Mouse (Mus musculus) lung, postnatal 0 days (tissue): Measurements from ENCODE around the gene Col6a6. TPM values are rescaled to one million over a fixed set of nuclear protein-coding genes. Genes with fewer than 3 reads are reported as not detected.

Experiments
- ATAC-seq: fragments of 200-750 bp; cut with Nextera tagmentation; 2 replicates; pipeline ENCODE4 v1.8.0; 2017; ENCODE audit warnings: moderate library complexity
- DNase-seq: peaks from one replicate; pipeline ENCODE4 v3.0.0-alpha.2; 2016; ENCODE audit warnings: low spot score
- H3K27ac ChIP-seq: fragments of 300-500 bp; sonication (generic); 2 replicates; pipeline ENCODE4 v1.5.1; 2014; ENCODE audit warnings: antibody characterized with exemption, mild to moderate bottlenecking, low read length, mixed read lengths
- H3K27me3 ChIP-seq: fragments of 300-500 bp; sonication (generic); replicated peaks from 2 replicates; pipeline ENCODE4 v1.6.1; 2014; ENCODE audit warnings: low read length, mixed read lengths; ENCODE audit not compliant: insufficient read depth
- H3K36me3 ChIP-seq: fragments of 300-500 bp; sonication (generic); 2 replicates; pipeline ENCODE4 v1.6.1; 2014; ENCODE audit warnings: low read length, mixed read lengths; ENCODE audit not compliant: insufficient read depth
- H3K4me1 ChIP-seq: fragments of 300-500 bp; sonication (generic); 2 replicates; pipeline ENCODE4 v1.6.1; 2014; ENCODE audit warnings: antibody characterized with exemption, low read depth, low read length, mixed read lengths; ENCODE audit not compliant: insufficient read depth
- H3K4me2 ChIP-seq: fragments of 300-500 bp; sonication (generic); replicated peaks from 2 replicates; pipeline ENCODE4 v1.6.1; 2014; ENCODE audit warnings: low read depth, mild to moderate bottlenecking, low read length, moderate library complexity, mixed read lengths
- H3K4me3 ChIP-seq: fragments of 300-500 bp; sonication (generic); 2 replicates; pipeline ENCODE4 v1.5.1; 2014; ENCODE audit warnings: low read depth, low read length
- H3K9ac ChIP-seq: fragments of 300-500 bp; sonication (generic); replicated peaks from 2 replicates; pipeline ENCODE4 v1.6.1; 2014; ENCODE audit warnings: low read depth, mild to moderate bottlenecking
- H3K9me3 ChIP-seq: fragments of 300-500 bp; sonication (generic); 2 replicates; pipeline ENCODE4 v1.6.1; 2016; ENCODE audit warnings: low read length, mixed read lengths
- CTCF ChIP-seq: IDR thresholded peaks from 2 replicates; pipeline ENCODE4 v1.5.1; 2016; ENCODE audit warnings: antibody characterized with exemption, mild to moderate bottlenecking
- EP300 ChIP-seq: IDR thresholded peaks from 2 replicates; pipeline ENCODE4 v1.6.1; 2016; ENCODE audit warnings: antibody characterized with exemption, mild to moderate bottlenecking, control low read depth
- WGBS: fragments of 180-500 bp; shearing (Covaris S2); extraction: QIAGEN DNeasy Blood & Tissue Kit; methylation state at CpG from one replicate; pipeline ENCODE4 v1.1.7; 2014; 5-methylcytosine and 5-hydroxymethylcytosine counted together
- polyA plus RNA-seq: library from polyadenylated mRNA; unstranded; fragments of >200 nt; fragmentation: Nextera tagmentation; extraction: Ambion mirVana; gene quantifications from 2 replicates; pipeline ENCODE4 v1.2.1, GENCODE M21; 2015

Col6a6 gene
- polyA plus RNA-seq, 1 experiment from 2014 or later: 0.07 TPM

DNA sequence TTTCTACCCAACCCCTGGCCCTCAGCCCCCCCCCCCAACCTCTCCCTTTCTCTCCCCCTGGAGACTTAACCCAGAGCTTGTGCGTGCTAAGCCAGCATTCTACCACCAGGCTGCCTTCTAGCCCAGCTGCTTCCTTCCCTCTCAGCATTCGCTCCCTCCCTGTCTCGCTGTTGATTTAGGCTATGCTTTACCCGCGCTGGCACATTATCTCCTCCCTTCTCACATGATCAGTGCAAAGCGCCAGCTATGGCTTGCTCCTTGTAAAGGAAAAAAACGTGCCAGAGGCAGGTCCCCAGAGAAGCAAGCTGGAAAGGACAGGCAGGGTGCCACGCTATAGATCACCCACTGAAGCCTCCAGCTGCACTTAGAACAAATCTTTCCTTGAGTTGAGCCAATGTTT lies 90.5 kb downstream of the Col6a6 start:
- H3K4me3 ChIP-seq: no peak overlapping the region
- WGBS: 27% methylated on average over 8 of the region's 8 CpGs
- H3K4me1 ChIP-seq: no peaks in the 10 kb centered on the region
- no peak overlapping the region for H3K27ac ChIP-seq
- H3K4me2 ChIP-seq: no peak overlapping the region
- no peaks in the 10 kb centered on the region for H3K36me3 ChIP-seq
- DNase-seq (peak; percentile 57), ATAC-seq (peak; percentile 48; the same call in 1 of the 2 replicates)
- no peak overlapping the region for H3K9ac ChIP-seq
- no peaks in the 10 kb centered on the region for H3K27me3 ChIP-seq
- H3K9me3 ChIP-seq: no peaks in the 10 kb centered on the region
- TF ChIP-seq CTCF (peak; percentile 56), EP300 (no peak)

DNA sequence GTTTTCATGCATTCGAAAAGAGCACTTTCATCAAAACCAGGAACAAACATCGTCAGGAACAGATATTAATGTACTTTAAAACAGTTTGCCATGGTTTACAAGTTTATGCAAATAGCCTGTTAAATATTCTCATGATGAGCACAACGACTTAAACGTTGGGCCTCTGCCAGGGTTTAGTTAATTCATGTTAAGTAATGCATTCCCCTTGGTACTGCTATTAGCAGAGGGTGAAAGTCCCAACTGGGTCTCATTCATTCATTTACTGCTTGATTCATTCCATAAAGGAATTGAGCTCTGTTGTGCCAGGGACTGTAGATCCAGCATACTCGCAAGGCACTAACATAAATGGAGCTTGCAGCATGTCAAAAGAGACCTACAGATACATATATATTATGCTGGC lies 92.8 kb downstream of the Col6a6 start:
- Histone ChIP-seq H3K27me3 (no peaks in the 10 kb centered on the region), H3K27ac (no peak overlapping the region), H3K36me3 (no peaks in the 10 kb centered on the region), H3K4me2 (no peak overlapping the region), H3K4me1 (no peaks in the 10 kb centered on the region), H3K9me3 (no peaks in the 10 kb centered on the region), H3K4me3 (no peak overlapping the region), H3K9ac (no peak overlapping the region)
- no peak for DNase-seq
- TF ChIP-seq CTCF (no peak), EP300 (no peak)
- no peak for ATAC-seq
- 71% methylated on average over 5 of the region's 5 CpGs for WGBS

DNA sequence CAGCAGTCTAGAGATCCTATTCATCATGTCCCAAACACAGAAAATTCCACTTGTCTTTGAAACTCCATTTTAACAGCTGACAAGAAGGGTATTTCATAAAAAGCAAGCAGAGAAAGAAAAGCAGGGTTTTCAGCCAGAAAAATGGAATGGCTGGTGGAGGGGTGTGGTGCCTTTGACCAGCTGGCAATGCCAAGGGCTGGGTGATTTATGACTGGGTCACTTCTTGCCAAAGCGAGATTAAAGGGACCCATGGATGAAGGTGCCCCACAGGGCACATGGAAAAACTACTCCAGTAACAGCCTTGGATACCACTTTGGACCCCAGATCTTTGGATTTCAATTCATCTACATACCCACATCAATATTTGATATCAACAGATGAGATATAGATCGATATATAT lies 93.3 kb downstream of the Col6a6 start:
- Histone ChIP-seq H3K4me2 (no peak overlapping the region), H3K4me1 (no peaks in the 10 kb centered on the region), H3K9me3 (no peaks in the 10 kb centered on the region), H3K36me3 (no peaks in the 10 kb centered on the region), H3K9ac (no peak overlapping the region), H3K27ac (no peak overlapping the region), H3K27me3 (no peaks in the 10 kb centered on the region), H3K4me3 (no peak overlapping the region)
- ATAC-seq (no peak), DNase-seq (no peak)
- WGBS: 74% methylated on average over 2 of the region's 2 CpGs
- TF ChIP-seq CTCF (no peak), EP300 (no peak)

DNA sequence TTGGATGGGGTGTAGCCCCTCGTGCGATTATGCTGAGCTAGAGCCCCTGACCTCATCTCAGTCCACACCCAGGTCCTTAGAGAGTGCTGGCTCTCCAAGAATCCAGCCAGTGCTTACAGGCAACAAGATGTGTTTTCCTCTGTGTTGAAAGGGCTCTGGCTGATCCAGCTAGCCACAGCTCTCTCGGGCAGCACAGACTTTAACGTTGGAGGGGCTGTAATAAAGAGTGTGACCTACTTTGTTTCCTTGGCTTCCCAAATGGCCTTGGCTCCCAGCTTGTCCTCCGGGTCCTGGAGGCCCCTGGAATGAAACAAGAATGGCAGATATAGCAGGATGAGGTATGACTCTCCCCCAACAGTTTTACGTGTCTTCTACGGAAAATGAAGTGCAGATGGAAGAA lies 96.0 kb downstream of the Col6a6 start:
- Histone ChIP-seq H3K4me2 (no peak overlapping the region), H3K4me1 (no peaks in the 10 kb centered on the region), H3K4me3 (no peak overlapping the region), H3K9ac (no peak overlapping the region), H3K36me3 (no peaks in the 10 kb centered on the region), H3K9me3 (no peaks in the 10 kb centered on the region), H3K27me3 (no peaks in the 10 kb centered on the region), H3K27ac (no peak overlapping the region)
- TF ChIP-seq EP300: no peak
- no peak for TF ChIP-seq CTCF
- 67% methylated on average over 7 of the region's 7 CpGs for WGBS
- DNase-seq (no peak), ATAC-seq (no peak)

DNA sequence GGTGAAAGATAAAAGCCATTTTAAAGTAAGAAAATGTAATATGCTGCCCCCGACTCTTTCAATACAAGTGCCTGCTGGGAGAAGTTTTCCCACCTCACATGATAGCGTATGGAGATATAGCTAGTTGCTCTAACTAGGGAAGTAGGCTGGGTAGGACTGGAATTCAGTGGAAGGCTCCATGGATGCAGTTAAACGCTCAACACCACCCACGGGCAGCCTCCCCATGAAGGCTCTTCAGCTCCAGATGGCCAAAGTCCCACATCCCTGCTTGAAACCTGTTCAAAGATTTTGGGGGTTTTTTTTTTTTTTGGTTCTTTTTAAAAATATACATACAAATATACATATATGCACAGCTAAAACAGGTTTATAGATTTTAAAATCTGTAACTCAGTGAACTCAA lies 107.5 kb downstream of the Col6a6 start:
- H3K4me3 ChIP-seq: no peak overlapping the region
- H3K27me3 ChIP-seq: no peaks in the 10 kb centered on the region
- no peak for TF ChIP-seq EP300
- no peak for TF ChIP-seq CTCF
- DNase-seq (no peak), ATAC-seq (no peak)
- H3K4me1 ChIP-seq: no peaks in the 10 kb centered on the region
- no peak overlapping the region for H3K4me2 ChIP-seq
- H3K36me3 ChIP-seq: no peaks in the 10 kb centered on the region
- H3K9ac ChIP-seq: no peak overlapping the region
- WGBS: 88% methylated on average over 4 of the region's 4 CpGs
- H3K9me3 ChIP-seq: no peaks in the 10 kb centered on the region
- H3K27ac ChIP-seq: no peak overlapping the region

DNA sequence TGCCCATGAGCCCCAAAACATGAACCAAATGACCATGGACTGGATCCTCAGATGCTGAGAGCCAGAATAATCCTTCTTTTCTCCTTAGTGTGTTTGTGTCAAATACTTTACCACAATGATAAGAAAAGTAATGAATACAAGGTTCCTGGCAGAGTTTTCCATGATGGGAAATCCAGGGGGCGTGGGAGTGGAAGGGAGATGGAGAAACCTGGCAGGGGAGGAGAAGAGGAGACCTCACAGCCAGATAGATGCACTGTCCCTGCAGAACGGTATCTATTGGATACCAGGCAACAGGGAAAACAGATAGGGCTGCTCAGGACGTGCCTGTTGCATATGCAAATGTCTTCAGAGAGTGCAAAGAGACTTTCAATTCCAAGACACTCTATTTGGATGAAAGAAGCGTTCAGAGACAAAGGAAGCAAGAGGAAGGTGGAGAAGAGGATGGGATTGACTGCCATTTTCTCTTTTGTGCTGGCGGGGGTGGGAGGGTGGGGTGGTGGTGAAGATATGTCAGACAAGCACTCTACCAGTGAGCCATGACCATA lies 108.0 kb downstream of the Col6a6 start:
- Histone ChIP-seq H3K36me3 (no peaks in the 10 kb centered on the region), H3K9me3 (no peaks in the 10 kb centered on the region), H3K9ac (no peak overlapping the region), H3K4me1 (no peaks in the 10 kb centered on the region), H3K27ac (no peak overlapping the region), H3K27me3 (no peaks in the 10 kb centered on the region), H3K4me2 (no peak overlapping the region), H3K4me3 (no peak overlapping the region)
- 55% methylated on average over 5 of the region's 5 CpGs for WGBS
- TF ChIP-seq EP300: no peak
- no peak for TF ChIP-seq CTCF
- ATAC-seq (no peak), DNase-seq (no peak)

DNA sequence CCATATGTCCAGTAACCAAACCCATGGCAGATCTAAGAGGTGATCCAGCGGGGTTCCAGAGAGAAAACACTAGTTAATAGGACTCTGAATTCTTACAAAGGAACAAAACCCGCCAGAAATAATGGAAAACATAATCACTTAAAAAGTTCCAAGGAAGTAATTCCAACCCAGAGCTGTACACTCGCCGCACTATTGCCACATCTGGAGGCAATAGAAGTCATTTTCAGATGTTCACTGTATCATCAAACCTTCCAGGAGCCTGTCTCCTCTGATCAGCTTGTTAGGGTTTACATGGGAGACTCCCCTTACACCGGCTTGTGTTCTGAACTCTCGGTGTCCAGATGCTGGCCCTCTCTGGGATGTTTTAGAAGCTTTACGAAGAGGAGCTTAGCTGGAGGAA lies 108.6 kb downstream of the Col6a6 start:
- ATAC-seq (no peak), DNase-seq (no peak)
- no peaks in the 10 kb centered on the region for H3K27me3 ChIP-seq
- H3K4me2 ChIP-seq: no peak overlapping the region
- H3K27ac ChIP-seq: no peak overlapping the region
- H3K9ac ChIP-seq: no peak overlapping the region
- no peak overlapping the region for H3K4me3 ChIP-seq
- H3K9me3 ChIP-seq: no peaks in the 10 kb centered on the region
- H3K4me1 ChIP-seq: no peaks in the 10 kb centered on the region
- TF ChIP-seq CTCF (no peak), EP300 (no peak)
- WGBS: 74% methylated on average over 7 of the region's 7 CpGs
- H3K36me3 ChIP-seq: no peaks in the 10 kb centered on the region
